Mouse (Mus musculus): ENCODE data around the gene Eml4. TPM values are rescaled to one million over a fixed set of nuclear protein-coding genes. Genes with fewer than 3 reads are reported as not detected.

Eml4 gene
- total RNA-seq, 4 experiments from 2014 or later: 1.2 to 1.9 (median 1.6) TPM

GRCm38 (mm10) chr17:83379366-83379765 is 28.6 kb downstream of the Eml4 start:
- DNase-seq (ENCODE audit: low spot score in 2 of 2): no peak

GRCm38 (mm10) chr17:83379791-83380190 is 29.1 kb downstream of the Eml4 start:
- DNase-seq (ENCODE audit: low spot score in 2 of 2): no peak

GRCm38 (mm10) chr17:83382752-83383151 is 32.0 kb downstream of the Eml4 start:
- DNase-seq (ENCODE audit: low spot score in 2 of 2): no peak

GRCm38 (mm10) chr17:83384981-83385380 is 34.2 kb downstream of the Eml4 start:
- no peak for DNase-seq (ENCODE audit: low spot score in 2 of 2)

GRCm38 (mm10) chr17:83387161-83387560 is 36.4 kb downstream of the Eml4 start:
- DNase-seq (ENCODE audit: low spot score in 2 of 2): no peak

GRCm38 (mm10) chr17:83394013-83394412 is 43.3 kb downstream of the Eml4 start:
- no peak for DNase-seq (ENCODE audit: low spot score in 2 of 2)

GRCm38 (mm10) chr17:83397571-83398100 is 46.9 kb downstream of the Eml4 start:
- no peak for DNase-seq (ENCODE audit: low spot score in 2 of 2)

- no peak for DNase-seq (ENCODE audit: low spot score in 2 of 2)
These were observed 48.0 kb downstream of the Eml4 start for GRCm38 (mm10) chr17:83398756-83399155.

GRCm38 (mm10) chr17:83430607-83431006 is 79.9 kb downstream of the Eml4 start:
- no peak for DNase-seq (ENCODE audit: low spot score in 2 of 2)

GRCm38 (mm10) chr17:83443406-83443805 is 92.7 kb downstream of the Eml4 start:
- DNase-seq (ENCODE audit: low spot score in 2 of 2): no peak

GRCm38 (mm10) chr17:83449583-83449982 is 98.9 kb downstream of the Eml4 start:
- no peak for DNase-seq (ENCODE audit: low spot score in 2 of 2)

- DNase-seq (ENCODE audit: low spot score in 2 of 2): no peak
These were observed 100.6 kb downstream of the Eml4 start for GRCm38 (mm10) chr17:83451367-83451766.

- no peak for DNase-seq (ENCODE audit: low spot score in 2 of 2)
These were observed 101.1 kb downstream of the Eml4 start for GRCm38 (mm10) chr17:83451796-83452195.

- no peak for DNase-seq (ENCODE audit: low spot score in 2 of 2)
These were observed 101.7 kb downstream of the Eml4 start for GRCm38 (mm10) chr17:83452451-83452850.

- no peak for DNase-seq (ENCODE audit: low spot score in 2 of 2)
These were observed 102.9 kb downstream of the Eml4 start for GRCm38 (mm10) chr17:83453587-83453986.

- no peak for DNase-seq (ENCODE audit: low spot score in 2 of 2)
These were observed 106.5 kb downstream of the Eml4 start for GRCm38 (mm10) chr17:83457271-83457670.

GRCm38 (mm10) chr17:83465969-83466368 is 115.2 kb downstream of the Eml4 start:
- no peak for DNase-seq (ENCODE audit: low spot score in 2 of 2)

GRCm38 (mm10) chr17:83466697-83467251 is 116.0 kb downstream of the Eml4 start:
- DNase-seq (ENCODE audit: low spot score in 2 of 2): no peak

- no peak for DNase-seq (ENCODE audit: low spot score in 2 of 2)
These were observed 118.9 kb downstream of the Eml4 start for GRCm38 (mm10) chr17:83469586-83469985.

GRCm38 (mm10) chr17:83477089-83477488 is 126.4 kb downstream of the Eml4 start:
- DNase-seq (ENCODE audit: low spot score in 2 of 2): no peak

GRCm38 (mm10) chr17:83481551-83481950 is 130.8 kb downstream of the Eml4 start:
- no peak for DNase-seq (ENCODE audit: low spot score in 2 of 2)

- no peak for DNase-seq (ENCODE audit: low spot score in 2 of 2)
These were observed 132.2 kb downstream of the Eml4 start for GRCm38 (mm10) chr17:83482817-83483536.

- no peak for DNase-seq (ENCODE audit: low spot score in 2 of 2)
These were observed 133.1 kb downstream of the Eml4 start for GRCm38 (mm10) chr17:83483784-83484183.

Measured in gastrocnemius, adult 8-10 months (tissue).